Mouse (Mus musculus) liver, adult 2 months (tissue): ENCODE results near the gene Vps13c.
A peak's percentile ranks its signal among the peaks of the same experiment; 100 is the strongest.

ENCODE experiments used
- CTCF ChIP-seq: fragments of 200-500 bp; IDR thresholded peaks from 2 replicates; pipeline ENCODE4 v1.5.1; 2011; ENCODE audit warnings: low read depth, low read length, control low read depth
- POLR2A ChIP-seq: fragments of 200-500 bp; IDR thresholded peaks from 2 replicates; pipeline ENCODE4 v1.6.1; 2011; ENCODE audit warnings: low read length, control low read depth; ENCODE audit not compliant: insufficient read depth; ENCODE audit errors: extremely low read depth

GRCm38 (mm10) chr9:68016255-68016954, 176.2 kb downstream of the Vps13c start:
- TF ChIP-seq POLR2A (no peak), CTCF (peak; percentile 26)
